Mouse (Mus musculus) lung, postnatal 25 days (tissue): ENCODE measurements at regions not wholly inside any gene's neighbourhood (a gene's known extent, or its start where the extent isn't known, plus 50 kb on each side); places are given as distances from the start of the nearest gene placed in this dataset.

Experiments used
- DNase-seq: peaks from one replicate; pipeline ENCODE4 v3.0.0; 2022; ENCODE audit warnings: low spot score

- no peak for DNase-seq
Measured at GRCm38 (mm10) chr3:140566996-140567517, 645.1 kb downstream of the Pdha2 start.

- no peak for DNase-seq
Measured at GRCm38 (mm10) chr3:140554736-140555135, 657.4 kb downstream of the Pdha2 start.

- DNase-seq: no peak
Measured at GRCm38 (mm10) chr3:140548483-140548882, 663.7 kb downstream of the Pdha2 start.

GRCm38 (mm10) chr3:140531747-140532502 is 680.2 kb downstream of the Pdha2 start:
- DNase-seq: no peak

- no peak for DNase-seq
Measured at GRCm38 (mm10) chr3:140521653-140522278, 690.4 kb downstream of the Pdha2 start.

- DNase-seq: peak; percentile 30
Measured at GRCm38 (mm10) chr3:140510835-140511234, 701.3 kb downstream of the Pdha2 start.

- no peak for DNase-seq
Measured at GRCm38 (mm10) chr3:140510094-140510493, 702.1 kb downstream of the Pdha2 start.

- no peak for DNase-seq
Measured at GRCm38 (mm10) chr3:140494134-140494533, 718.0 kb downstream of the Pdha2 start.

GRCm38 (mm10) chr3:140477670-140478208 is 734.4 kb downstream of the Pdha2 start:
- DNase-seq: no peak

GRCm38 (mm10) chr3:140476534-140476933 is 735.6 kb downstream of the Pdha2 start:
- DNase-seq: no peak

- no peak for DNase-seq
Measured at GRCm38 (mm10) chr3:140452513-140452912, 759.6 kb downstream of the Pdha2 start.

GRCm38 (mm10) chr3:140451148-140451547 is 761.0 kb downstream of the Pdha2 start:
- no peak for DNase-seq

- no peak for DNase-seq
Measured at GRCm38 (mm10) chr3:140409239-140409638, 802.9 kb downstream of the Pdha2 start.
